Mouse (Mus musculus) heart, embryonic 12.5 days (tissue): ENCODE data around the gene Rbm46. TPM values are rescaled to one million over a fixed set of nuclear protein-coding genes. Genes with fewer than 3 reads are reported as not detected.
A peak's percentile ranks its signal among the peaks of the same experiment; 100 is the strongest.

Source experiments
- ATAC-seq: fragments of 200-750 bp; cut with Nextera tagmentation; 2 replicates; pipeline ENCODE4 v1.8.0; 2017; ENCODE audit warnings: moderate TSS enrichment, moderate library complexity; ENCODE audit not compliant: insufficient number of reproducible peaks, low FRiP score
- H3K27ac ChIP-seq: fragments of 300-500 bp; sonication (generic); 2 replicates; pipeline ENCODE4 v1.5.1; 2016; ENCODE audit warnings: mild to moderate bottlenecking, moderate library complexity; ENCODE audit not compliant: poor library complexity, severe bottlenecking
- H3K27me3 ChIP-seq: fragments of 300-500 bp; sonication (generic); replicated peaks from 2 replicates; pipeline ENCODE4 v1.6.1; 2016; ENCODE audit warnings: mild to moderate bottlenecking, moderate library complexity
- H3K36me3 ChIP-seq: fragments of 300-500 bp; sonication (generic); 2 replicates; pipeline ENCODE4 v1.6.1; 2016; ENCODE audit warnings: mild to moderate bottlenecking, moderate library complexity
- H3K4me1 ChIP-seq: fragments of 300-500 bp; sonication (generic); replicated peaks from 2 replicates; pipeline ENCODE4 v1.6.1; 2016; ENCODE audit warnings: mild to moderate bottlenecking
- H3K4me2 ChIP-seq: fragments of 300-500 bp; sonication (generic); 2 replicates; pipeline ENCODE4 v1.6.1; 2016; ENCODE audit warnings: mild to moderate bottlenecking, moderate library complexity
- H3K4me3 ChIP-seq: fragments of 300-500 bp; sonication (generic); 2 replicates; pipeline ENCODE4 v1.5.1; 2016; ENCODE audit warnings: mild to moderate bottlenecking
- H3K9ac ChIP-seq: fragments of 300-500 bp; sonication (generic); 2 replicates; pipeline ENCODE4 v1.6.1; 2016; ENCODE audit warnings: mild to moderate bottlenecking, moderate library complexity
- H3K9me3 ChIP-seq: fragments of 300-500 bp; sonication (generic); replicated peaks from 2 replicates; pipeline ENCODE4 v1.6.1; 2016; ENCODE audit warnings: mild to moderate bottlenecking, moderate library complexity
- WGBS: fragments of 180-500 bp; shearing (Covaris S2); methylation state at CpG from one replicate; pipeline ENCODE4 v1.1.7; 2016; 5-methylcytosine and 5-hydroxymethylcytosine counted together
- polyA plus RNA-seq: library from polyadenylated mRNA; unstranded; fragments of >200 nt; fragmentation: Nextera tagmentation; extraction: Ambion mirVana; gene quantifications from 2 replicates; pipeline ENCODE4 v1.2.1, GENCODE M21; 2016

Gene Rbm46
- polyA plus RNA-seq: 1.7 and 2.6 TPM in 2 replicates

DNA sequence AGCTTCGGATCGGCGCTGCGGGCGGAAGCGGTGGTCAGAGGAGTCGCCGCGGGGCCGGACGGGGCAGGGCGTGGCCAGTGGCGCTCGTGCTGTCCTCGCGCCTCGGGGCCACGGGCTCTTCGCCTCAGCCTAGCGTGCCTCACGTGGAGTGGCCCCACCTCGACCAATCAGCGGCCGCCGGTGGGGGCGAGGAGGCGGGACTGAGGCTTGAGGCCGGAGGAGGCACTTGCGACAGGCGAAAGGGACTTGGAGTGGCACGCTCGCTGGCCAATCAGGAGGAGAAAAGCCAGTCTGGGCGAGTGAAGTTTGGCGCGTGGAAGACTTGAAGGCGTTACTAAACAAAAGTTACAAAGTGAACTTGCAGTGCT is at the start of gene Rbm46:
Rbm46 (minus strand) TSS at position 112 of the 368 bp plus-strand sequence.
- 19% methylated on average over 36 of the region's 36 CpGs for WGBS
- ATAC-seq: peak; percentile 88
- Histone ChIP-seq H3K36me3 (no peaks in the 10 kb centered on the region), H3K4me2 (peak within 1 kb of the TSS; percentile 70), H3K4me1 (peaks cover 10% of the 10 kb centered on the region; the same call in 1 of the 2 replicates), H3K27ac (no peak within 1 kb of the TSS), H3K9ac (peak within 1 kb of the TSS; percentile 22; the same call in 1 of the 2 replicates), H3K9me3 (peaks cover 5% of the 10 kb centered on the region; the same call in 1 of the 2 replicates), H3K4me3 (peak within 1 kb of the TSS; percentile 46), H3K27me3 (peaks cover 15% of the 10 kb centered on the region)

DNA sequence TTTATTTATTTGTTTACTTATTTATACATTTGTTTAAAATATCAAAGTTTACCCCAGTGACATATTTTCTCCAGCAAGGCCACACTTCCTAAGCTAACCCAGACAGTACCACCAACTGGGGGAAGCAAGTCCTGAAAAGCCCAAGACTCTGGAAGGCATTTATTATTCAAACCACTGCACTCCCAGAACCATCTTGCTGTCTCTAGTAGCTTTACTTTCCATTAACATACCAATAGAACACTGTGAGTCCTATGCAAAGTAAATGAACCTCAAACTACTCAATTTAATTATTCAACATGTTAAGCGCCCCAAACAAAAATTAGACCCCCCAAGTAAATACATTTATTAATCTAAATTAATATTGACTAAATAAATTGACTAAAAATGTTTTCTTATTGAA is 39.3 kb upstream of the Rbm46 start:
- WGBS: 36% methylated on average over 1 of the region's 1 CpGs
- Histone ChIP-seq H3K4me2 (no peak overlapping the region), H3K4me1 (no peaks in the 10 kb centered on the region), H3K27me3 (no peaks in the 10 kb centered on the region), H3K27ac (no peak overlapping the region), H3K36me3 (no peaks in the 10 kb centered on the region), H3K9ac (no peak overlapping the region), H3K4me3 (no peak overlapping the region), H3K9me3 (no peaks in the 10 kb centered on the region)
- no peak for ATAC-seq

DNA sequence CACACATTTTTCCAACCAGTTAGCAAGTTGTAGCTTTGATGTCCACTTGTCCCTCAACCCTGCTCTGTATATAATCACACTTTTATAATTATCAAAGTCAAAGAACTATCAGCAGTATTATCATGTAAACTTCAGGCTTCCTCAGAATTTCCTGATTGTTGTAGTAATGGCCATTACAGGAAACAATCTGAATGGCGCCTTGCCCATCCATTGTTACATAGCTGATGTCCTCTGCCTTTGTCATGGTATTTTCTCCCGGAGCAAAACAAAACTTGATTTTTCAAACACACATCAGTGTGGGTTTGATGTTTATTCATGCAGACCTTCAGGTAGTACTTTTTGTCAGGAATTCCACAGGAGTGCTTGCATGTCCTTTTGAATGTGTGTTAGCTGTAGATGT is 32.4 kb upstream of the Rbm46 start:
- Histone ChIP-seq H3K36me3 (no peaks in the 10 kb centered on the region), H3K9ac (no peak overlapping the region), H3K4me1 (peaks cover 8% of the 10 kb centered on the region), H3K4me2 (no peak overlapping the region), H3K4me3 (no peak overlapping the region), H3K9me3 (no peaks in the 10 kb centered on the region), H3K27ac (no peak overlapping the region), H3K27me3 (peaks cover 23% of the 10 kb centered on the region)
- no peak for ATAC-seq
- WGBS: 58% methylated on average over 2 of the region's 2 CpGs

DNA sequence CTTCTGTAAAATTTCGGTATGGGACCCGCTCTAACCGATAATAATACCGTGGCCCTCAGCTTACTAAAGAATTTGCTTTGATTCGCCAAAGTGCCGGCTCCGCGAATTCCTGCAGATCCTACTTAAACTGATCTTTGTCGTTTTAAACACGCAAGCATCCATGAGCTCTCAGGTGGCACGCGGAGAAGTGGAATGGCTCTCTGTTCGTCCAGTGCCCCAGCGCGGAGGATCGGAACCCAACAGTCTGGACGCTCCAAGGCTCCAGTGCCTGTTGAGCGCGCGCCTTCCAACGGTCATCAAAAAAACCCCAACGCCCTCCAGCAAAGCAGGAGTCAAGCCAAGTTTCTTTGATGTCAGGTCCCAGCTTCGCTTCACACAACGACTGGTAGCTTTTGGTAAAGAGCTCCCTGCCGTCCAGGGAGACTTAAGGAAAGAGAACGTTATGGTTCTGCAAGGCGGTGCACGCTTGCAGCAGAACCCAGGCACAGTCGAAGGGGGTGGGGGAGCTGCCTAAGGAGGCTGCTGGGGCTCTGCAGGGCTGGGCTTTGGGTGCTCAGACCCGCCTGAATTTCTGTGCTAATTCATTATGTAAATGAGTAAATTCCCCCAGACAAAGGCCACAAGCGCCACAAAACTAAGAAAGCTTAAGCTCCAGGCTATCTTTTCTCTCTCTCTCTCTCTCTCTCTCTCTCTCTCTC is 28.1 kb upstream of the Rbm46 start:
- Histone ChIP-seq H3K9me3 (no peaks in the 10 kb centered on the region), H3K4me1 (peaks cover 9% of the 10 kb centered on the region), H3K9ac (peak overlapping the region; percentile 57; the same call in 1 of the 2 replicates), H3K27me3 (peaks cover 34% of the 10 kb centered on the region), H3K4me2 (peak overlapping the region; percentile 98), H3K27ac (no peak overlapping the region), H3K36me3 (no peaks in the 10 kb centered on the region), H3K4me3 (peak overlapping the region; percentile 52)
- 1% methylated on average over 31 of the region's 31 CpGs for WGBS
- no peak for ATAC-seq

- Histone ChIP-seq H3K9me3 (no peaks in the 10 kb centered on the region), H3K4me1 (peaks cover 9% of the 10 kb centered on the region), H3K27ac (no peak within 1 kb of the TSS), H3K4me2 (peak within 1 kb of the TSS; percentile 98), H3K36me3 (no peaks in the 10 kb centered on the region), H3K9ac (peak within 1 kb of the TSS; percentile 57; the same call in 1 of the 2 replicates), H3K27me3 (peaks cover 34% of the 10 kb centered on the region), H3K4me3 (peak within 1 kb of the TSS; percentile 52)
- 0 out of 2 replicates have a peak, but pooled peaks have one; percentile 55 for ATAC-seq
- 1% methylated on average over 35 of the region's 35 CpGs for WGBS
Observed at GRCm38 (mm10) chr3:82903613-82904205, 27.4 kb upstream of the Rbm46 start, which contains the start of gene Lrat. TSS of gene Lrat (minus strand) at chr3:82903973.

DNA sequence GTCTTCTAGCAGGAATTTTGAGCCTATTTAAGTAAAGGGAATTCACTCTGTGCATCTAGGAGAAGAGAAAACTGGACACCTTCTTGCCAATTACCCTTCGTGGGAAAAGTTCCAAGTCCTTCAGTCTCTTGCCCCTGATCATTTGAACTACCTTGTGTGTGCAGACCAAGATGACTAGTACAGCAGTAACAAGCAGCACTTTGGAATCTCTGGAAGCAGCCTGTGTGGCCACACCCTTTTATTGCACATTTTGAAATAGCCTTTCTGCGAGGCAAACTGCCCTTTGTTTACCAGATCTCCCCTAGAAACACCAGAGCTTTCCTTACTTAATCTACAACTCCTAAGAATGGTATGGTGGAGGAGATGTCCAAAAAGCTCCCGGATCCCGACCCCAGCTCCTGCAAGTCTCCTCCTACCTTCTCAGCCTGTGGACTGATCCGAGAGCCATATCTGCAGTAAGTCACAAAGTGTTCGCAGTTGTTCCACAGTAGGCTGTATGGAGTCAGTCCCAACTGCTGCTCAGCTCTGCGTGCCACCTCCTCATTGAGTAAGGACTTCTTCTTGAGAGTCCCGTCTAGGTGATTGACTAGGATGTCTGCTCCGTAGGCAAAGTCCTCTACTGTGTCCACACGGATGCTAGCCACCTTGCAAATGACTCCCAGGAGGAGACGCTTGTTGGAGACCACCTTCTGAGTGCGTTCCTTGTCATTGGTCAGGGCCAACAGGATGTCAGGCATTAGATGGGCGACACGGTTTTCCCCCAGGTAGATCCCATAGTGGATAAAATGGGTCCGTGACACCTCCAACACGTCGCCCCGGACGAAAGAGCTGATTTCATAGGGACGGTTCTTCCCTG is 26.7 kb upstream of the Rbm46 start:
- H3K9me3 ChIP-seq: no peaks in the 10 kb centered on the region
- no peak for ATAC-seq
- no peak overlapping the region for H3K27ac ChIP-seq
- WGBS: 25% methylated on average over 20 of the region's 20 CpGs
- no peaks in the 10 kb centered on the region for H3K36me3 ChIP-seq
- H3K27me3 ChIP-seq: peaks cover 34% of the 10 kb centered on the region
- peak overlapping the region; percentile 52 for H3K4me3 ChIP-seq
- H3K4me2 ChIP-seq: peak overlapping the region; percentile 98
- peaks cover 9% of the 10 kb centered on the region for H3K4me1 ChIP-seq
- H3K9ac ChIP-seq: no peak overlapping the region

DNA sequence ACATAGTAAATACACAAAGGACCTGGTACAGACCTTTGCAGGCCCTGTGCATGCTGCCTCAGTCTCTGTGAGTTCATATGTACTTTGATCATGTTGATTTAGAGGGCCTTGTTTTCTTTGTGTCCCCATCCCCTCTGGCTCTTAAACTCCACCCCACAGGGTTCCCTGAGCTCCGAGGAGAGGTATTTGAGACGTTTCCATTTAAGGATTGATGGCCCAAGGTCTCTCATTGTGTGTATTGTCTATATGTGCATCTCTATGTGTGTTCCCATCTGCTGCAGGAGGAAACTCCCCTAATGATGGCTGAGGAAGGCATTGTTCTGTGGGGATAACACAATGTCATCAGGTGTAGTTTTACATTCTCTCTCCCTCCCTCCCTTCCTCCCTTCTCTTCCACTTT is 12.6 kb upstream of the Rbm46 start:
- H3K36me3 ChIP-seq: no peaks in the 10 kb centered on the region
- 25% methylated on average over 2 of the region's 2 CpGs for WGBS
- H3K4me2 ChIP-seq: no peak overlapping the region
- H3K27ac ChIP-seq: no peak overlapping the region
- no peak overlapping the region for H3K9ac ChIP-seq
- ATAC-seq: no peak
- H3K27me3 ChIP-seq: no peaks in the 10 kb centered on the region
- H3K4me3 ChIP-seq: no peak overlapping the region
- no peaks in the 10 kb centered on the region for H3K4me1 ChIP-seq
- H3K9me3 ChIP-seq: no peaks in the 10 kb centered on the region

GRCm38 (mm10) chr3:82877258-82877657 is 975 bp upstream of the Rbm46 start:
- Histone ChIP-seq H3K9ac (no peak overlapping the region), H3K4me2 (no peak overlapping the region), H3K27me3 (peaks cover 15% of the 10 kb centered on the region), H3K9me3 (peaks cover 5% of the 10 kb centered on the region; the same call in 1 of the 2 replicates), H3K36me3 (no peaks in the 10 kb centered on the region), H3K4me1 (peaks cover 10% of the 10 kb centered on the region; the same call in 1 of the 2 replicates), H3K4me3 (no peak overlapping the region), H3K27ac (no peak overlapping the region)
- 4% methylated on average over 4 of the region's 4 CpGs for WGBS
- no peak for ATAC-seq

- Histone ChIP-seq H3K4me1 (peaks cover 10% of the 10 kb centered on the region; the same call in 1 of the 2 replicates), H3K4me3 (peak overlapping the region; percentile 46), H3K36me3 (no peaks in the 10 kb centered on the region), H3K9ac (peak overlapping the region; percentile 22; the same call in 1 of the 2 replicates), H3K27me3 (peaks cover 15% of the 10 kb centered on the region), H3K27ac (no peak overlapping the region), H3K4me2 (peak overlapping the region; percentile 70), H3K9me3 (peaks cover 5% of the 10 kb centered on the region; the same call in 1 of the 2 replicates)
- 15% methylated on average over 68 of the region's 69 CpGs for WGBS
- peak; percentile 39 for ATAC-seq
Observed at GRCm38 (mm10) chr3:82875671-82876371, 462 bp downstream of the Rbm46 start.

- Histone ChIP-seq H3K36me3 (no peaks in the 10 kb centered on the region), H3K9me3 (no peaks in the 10 kb centered on the region), H3K4me3 (no peak overlapping the region), H3K9ac (no peak overlapping the region), H3K4me2 (no peak overlapping the region), H3K4me1 (no peaks in the 10 kb centered on the region), H3K27ac (no peak overlapping the region), H3K27me3 (no peaks in the 10 kb centered on the region)
- 27% methylated on average over 4 of the region's 4 CpGs for WGBS
- no peak for ATAC-seq
Observed at GRCm38 (mm10) chr3:82857414-82858077, 18.7 kb downstream of the Rbm46 start.
